Comparison of ENCODE assay signal across 9 mouse cellular contexts in the genomic region with DNA sequence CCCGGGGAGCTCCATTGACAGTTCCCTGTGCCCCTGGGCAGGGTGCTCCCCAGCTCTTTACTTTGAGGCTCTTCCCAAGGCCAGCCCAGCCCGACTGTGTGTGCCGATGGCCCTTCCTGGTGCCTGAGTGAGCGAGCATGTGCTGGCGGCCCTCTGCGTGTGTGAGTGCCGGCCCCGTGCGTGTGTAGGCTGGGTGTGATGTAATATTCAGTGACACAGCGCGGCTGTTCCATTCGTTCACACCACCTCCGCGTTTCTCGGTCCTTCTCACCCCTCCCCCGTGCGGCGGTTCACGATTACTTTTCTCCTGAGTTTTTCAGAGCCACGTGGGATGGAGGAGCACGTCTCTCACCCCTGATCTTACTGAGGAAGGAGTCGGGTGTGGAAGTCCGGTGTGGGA. TPM values are rescaled to one million over a fixed set of nuclear protein-coding genes. Genes with fewer than 3 reads are reported as not detected.
A peak's percentile ranks its signal among the peaks of the same experiment; 100 is the strongest.
DNase-seq lines count a peak whose midpoint lies in the region; ATAC-seq and TF ChIP-seq lines count a peak whose summit lies in the region.
"Had no signal": no experiment of that assay in that cellular context is flagged by ENCODE, and none has a peak within 500 bp of the region (broad histone marks: within the 10 kb centered on the region; RNA-seq: fewer than 3 reads in every experiment).

No protein-coding gene starts in this region.

- no peak overlapping the region for H3K27ac ChIP-seq in ES-Bruce4 (ENCODE audit: insufficient read depth, low read length)
- H3K27ac ChIP-seq in bone marrow macrophage, adult 2 months (ENCODE audit: insufficient read depth, low read depth, low read length): no peak overlapping the region
- H3K27ac ChIP-seq in stomach, embryonic 16.5 days (ENCODE audit: low read length): no peak overlapping the region
- H3K27ac ChIP-seq: limb, embryonic 15.5 days had no signal

- no peaks in the 10 kb centered on the region for H3K9me3 ChIP-seq in ES-Bruce4 (replicated peaks; ENCODE audit: control insufficient read depth, insufficient read depth, low read length, poor library complexity, severe bottlenecking)
- H3K9me3 ChIP-seq in stomach, embryonic 16.5 days (replicated peaks; ENCODE audit: control insufficient read depth, low read length): no peaks in the 10 kb centered on the region
- H3K9me3 ChIP-seq: limb, embryonic 15.5 days had no signal

- WGBS in stomach, embryonic 16.5 days: 4% methylated on average over 23 of the region's 23 CpGs

- peak overlapping the region; percentile 47 for H3K4me2 ChIP-seq in stomach, embryonic 16.5 days (ENCODE audit: low read depth, low read length)
- H3K4me2 ChIP-seq: limb, embryonic 15.5 days had no signal

- peak; percentile 53 to 54 for DNase-seq in heart, adult 9 months (ENCODE audit: low spot score in 2 of 2)
- DNase-seq in layer of hippocampus, adult 9-11 months: peak; percentile 71
- DNase-seq in ovary, adult 18-20 months (ENCODE audit: low spot score): no peak

- no peaks in the 10 kb centered on the region for H3K36me3 ChIP-seq in ES-Bruce4 (ENCODE audit: control insufficient read depth, insufficient read depth, low read length, poor library complexity, severe bottlenecking)
- no peaks in the 10 kb centered on the region for H3K36me3 ChIP-seq in stomach, embryonic 16.5 days (ENCODE audit: control insufficient read depth, insufficient read depth, low read length)
- H3K36me3 ChIP-seq: limb, embryonic 15.5 days had no signal

- H3K27me3 ChIP-seq in ES-Bruce4 (ENCODE audit: control insufficient read depth, insufficient read depth, low read length, poor library complexity, severe bottlenecking): peaks cover 16% of the 10 kb centered on the region
- H3K27me3 ChIP-seq in stomach, embryonic 16.5 days (ENCODE audit: control insufficient read depth, insufficient read depth, low read length): peaks cover 55% of the 10 kb centered on the region

- TF ChIP-seq EP300 in ES-Bruce4 (IDR thresholded peaks at IDR 0.05; ENCODE audit: insufficient read depth, low read depth, low read length): no peak

- H3K4me1 ChIP-seq in ES-Bruce4 (ENCODE audit: control insufficient read depth, insufficient read depth, low read length): no peaks in the 10 kb centered on the region
- peaks cover 5% of the 10 kb centered on the region; the same call in 1 of the 2 replicates for H3K4me1 ChIP-seq in bone marrow macrophage, adult 2 months (ENCODE audit: control insufficient read depth, insufficient read depth, low read length)
- H3K4me1 ChIP-seq in stomach, embryonic 16.5 days (ENCODE audit: control insufficient read depth, insufficient read depth, low read length): peaks cover 22% of the 10 kb centered on the region

- no peak for TF ChIP-seq POLR2A in ES-Bruce4 (IDR thresholded peaks at IDR 0.05; ENCODE audit: insufficient read depth, low read length)
- no peak for TF ChIP-seq POLR2A in bone marrow macrophage, adult 2 months (IDR thresholded peaks at IDR 0.05; ENCODE audit: borderline replicate concordance, low read depth, low read length)

- peak overlapping the region; percentile 8; the same call in 1 of the 2 replicates for H3K4me3 ChIP-seq in ES-Bruce4 (ENCODE audit: low read depth, low read length)
- H3K4me3 ChIP-seq in bone marrow macrophage, adult 2 months (ENCODE audit: insufficient read depth, low read length): peak overlapping the region; percentile 38
- peak overlapping the region; percentile 23; the same call in 1 of the 2 replicates for H3K4me3 ChIP-seq in stomach, embryonic 16.5 days (replicated peaks; ENCODE audit: low read length)
- H3K4me3 ChIP-seq: limb, embryonic 15.5 days had no signal

- peak; percentile 77 for ATAC-seq in megakaryocyte progenitor cell, adult 5-6 weeks (replicated peaks; ENCODE audit: poor library complexity)
- ATAC-seq in stomach, embryonic 16.5 days (ENCODE audit: insufficient read depth, low FRiP score): no peak
- no peak for ATAC-seq in monocyte, adult 5-6 weeks (replicated peaks; ENCODE audit: insufficient number of reproducible peaks, low FRiP score, low TSS enrichment, poor library complexity, severe bottlenecking)

- TF ChIP-seq CTCF in ES-Bruce4 (IDR thresholded peaks at IDR 0.05; ENCODE audit: low read depth, low read length): no peak
- no peak for TF ChIP-seq CTCF in bone marrow macrophage, adult 2 months (IDR thresholded peaks at IDR 0.05; ENCODE audit: low read depth, low read length)

- H3K9ac ChIP-seq in ES-Bruce4 (ENCODE audit: low read depth, poor library complexity, severe bottlenecking): no peak overlapping the region
- H3K9ac ChIP-seq in stomach, embryonic 16.5 days (ENCODE audit: low read length): no peak overlapping the region
- H3K9ac ChIP-seq: limb, embryonic 15.5 days had no signal

RNA-seq across cellular contexts. Expression of a gene that starts 3.9 kb away (rescaled TPM):
- not detected in 2 replicates for polyA plus RNA-seq in ES-Bruce4 (2011; ENCODE audit: insufficient read depth, insufficient read length, low read depth, missing spikeins)
- not detected in 2 replicates for polyA plus RNA-seq in bone marrow macrophage, adult 2 months (2012; ENCODE audit: insufficient read depth, insufficient read length, missing spikeins)
- not detected in 2 replicates for total RNA-seq in megakaryocyte progenitor cell, adult 5-6 weeks (2015)
- total RNA-seq in megakaryocyte progenitor cell, adult 5-6 weeks (2017): not detected in 2 replicates
- 0.37 TPM in 1 of 2 replicates, not detected in the other for polyA plus RNA-seq in stomach, embryonic 16.5 days (2015; fragmentation: Nextera tagmentation; extraction: Ambion mirVana)
- not detected in 3 replicates for total RNA-seq in monocyte, adult 5-6 weeks (2017)

RNA-seq across cellular contexts. Expression of a gene that starts 44.0 kb away (rescaled TPM):
- 11.5 and 12.3 TPM in 2 replicates for polyA plus RNA-seq in ES-Bruce4 (2011; ENCODE audit: insufficient read depth, insufficient read length, low read depth, missing spikeins)
- not detected in 2 replicates for polyA plus RNA-seq in bone marrow macrophage, adult 2 months (2012; ENCODE audit: insufficient read depth, insufficient read length, missing spikeins)
- 25.7 and 33.4 TPM in 2 replicates for total RNA-seq in megakaryocyte progenitor cell, adult 5-6 weeks (2015)
- 14.2 and 15.0 TPM in 2 replicates for total RNA-seq in megakaryocyte progenitor cell, adult 5-6 weeks (2017)
- polyA plus RNA-seq in stomach, embryonic 16.5 days (2015; fragmentation: Nextera tagmentation; extraction: Ambion mirVana): 20.8 TPM in 2 replicates
- 0.29 to 0.32 TPM in 2 of 3 replicates, not detected in the other for total RNA-seq in monocyte, adult 5-6 weeks (2017)

RNA-seq across cellular contexts. Expression of a gene that starts 53.8 kb away (rescaled TPM):
- polyA plus RNA-seq in ES-Bruce4 (2011; ENCODE audit: insufficient read depth, insufficient read length, low read depth, missing spikeins): 4.4 and 4.9 TPM in 2 replicates
- 14.9 and 15.3 TPM in 2 replicates for polyA plus RNA-seq in bone marrow macrophage, adult 2 months (2012; ENCODE audit: insufficient read depth, insufficient read length, missing spikeins)
- total RNA-seq in megakaryocyte progenitor cell, adult 5-6 weeks (2015): 111 and 119 TPM in 2 replicates
- 94.2 and 94.7 TPM in 2 replicates for total RNA-seq in megakaryocyte progenitor cell, adult 5-6 weeks (2017)
- 37.3 and 41.9 TPM in 2 replicates for polyA plus RNA-seq in stomach, embryonic 16.5 days (2015; fragmentation: Nextera tagmentation; extraction: Ambion mirVana)
- total RNA-seq in monocyte, adult 5-6 weeks (2017): 4.1 to 5.3 TPM (median 4.8 TPM) in 3 replicates

RNA-seq across cellular contexts. Expression of a gene that starts 55.8 kb away (rescaled TPM):
- polyA plus RNA-seq in ES-Bruce4 (2011; ENCODE audit: insufficient read depth, insufficient read length, low read depth, missing spikeins): 40.8 and 47.3 TPM in 2 replicates
- 20.7 TPM in 2 replicates for polyA plus RNA-seq in bone marrow macrophage, adult 2 months (2012; ENCODE audit: insufficient read depth, insufficient read length, missing spikeins)
- 40.2 and 55.6 TPM in 2 replicates for total RNA-seq in megakaryocyte progenitor cell, adult 5-6 weeks (2015)
- 39.6 and 46.2 TPM in 2 replicates for total RNA-seq in megakaryocyte progenitor cell, adult 5-6 weeks (2017)
- 36.7 and 45.6 TPM in 2 replicates for polyA plus RNA-seq in stomach, embryonic 16.5 days (2015; fragmentation: Nextera tagmentation; extraction: Ambion mirVana)
- 11.3 to 21.0 TPM (median 16.2 TPM) in 3 replicates for total RNA-seq in monocyte, adult 5-6 weeks (2017)

Comparison
In these comparisons a context has a peak if more than half of its experiments do, and no peak if none do; other contexts are left out.
1. RNA of a gene that starts 44.0 kb away (polyA plus RNA-seq): 20.8 TPM in stomach, embryonic 16.5 days and 11.5 to 12.3 TPM in ES-Bruce4; not detected in bone marrow macrophage, adult 2 months; every median in the first group is over 10 times any median in the second.
2. Peak in every context shown above with its lines, with median percentiles within 50 percentile points of each other: H3K4me3 ChIP-seq.